Mouse (Mus musculus) heart, postnatal 0 days (tissue): ENCODE measurements at regions not wholly inside any gene's neighbourhood (a gene's known extent, or its start where the extent isn't known, plus 50 kb on each side); places are given as distances from the start of the nearest gene placed in this dataset.

Experiments used
- CTCF ChIP-seq: IDR thresholded peaks from 2 replicates; pipeline ENCODE4 v1.5.1; 2016; ENCODE audit warnings: antibody characterized with exemption, control low read depth, low read depth
- EP300 ChIP-seq: IDR thresholded peaks from 2 replicates; pipeline ENCODE4 v1.6.1; 2016; ENCODE audit warnings: antibody characterized with exemption, low read depth

- TF ChIP-seq CTCF: no peak
- no peak for TF ChIP-seq EP300
Measured at GRCm38 (mm10) chr10:117490851-117491595, 111.2 kb upstream of the Cpsf6 start.
